Mouse (Mus musculus): ENCODE results near the gene Megf8.

DNA sequence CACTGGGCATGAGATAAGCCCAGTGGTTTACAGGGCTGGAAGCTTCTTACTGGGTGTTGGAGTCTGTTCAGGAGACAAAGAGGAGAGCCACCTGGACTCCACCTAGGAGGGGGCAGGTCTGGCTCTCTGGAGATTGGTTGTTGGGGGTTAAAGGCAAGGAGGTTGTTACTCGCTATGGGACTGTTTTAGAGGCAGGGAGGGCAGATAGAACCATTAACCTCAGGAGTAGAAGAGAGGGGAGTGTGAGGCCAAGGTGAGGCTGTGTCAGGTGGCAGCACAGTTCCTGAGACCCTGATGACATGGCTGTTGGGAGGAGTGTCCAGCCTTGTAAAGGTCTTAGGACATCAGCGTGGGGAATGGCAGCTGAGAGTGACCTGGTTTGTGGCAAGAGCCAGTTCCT lies 32.8 kb upstream of the Megf8 start:
- no peak for TF ChIP-seq CTCF (IDR thresholded peaks at IDR 0.05; ENCODE audit: borderline replicate concordance, extremely low read depth, insufficient read depth, insufficient read length)
- TF ChIP-seq POLR2A (IDR thresholded peaks at IDR 0.05; ENCODE audit: borderline replicate concordance, extremely low read depth, insufficient read depth, insufficient read length, poor library complexity, severe bottlenecking) = no peak

Data from brain, embryonic 14.5 days (tissue).